Mouse (Mus musculus) gastrocnemius, postnatal 36 days (tissue): Measurements from ENCODE around the gene Arxes2. TPM values are rescaled to one million over a fixed set of nuclear protein-coding genes. Genes with fewer than 3 reads are reported as not detected.
"Not testable (repeated sequence)": the region's sequence is repeated elsewhere in the genome, so short reads cannot be mapped to it uniquely, and the experiment has no call there.

Experiments used
- DNase-seq, 2 experiments: peaks; one replicate each; pipeline ENCODE4 v3.0.0; 2022
- intact Hi-C: fragments of 180-260 bp; cut with DNase I; formaldehyde crosslinking; loops from one replicate; pipeline ENCODE4 v1.15.1; 2025
- long read RNA-seq, 2 experiments: library from polyadenylated mRNA; stranded (forward); transcript quantifications; one replicate each; pipeline ENCODE4 v2.0.0; 2021
- total RNA-seq, 2 experiments: library from RNA; stranded (reverse); gene quantifications; 2 replicates each; pipeline ENCODE4 v1.2.3; 2021

The Arxes2 gene
- 1 to 10 TPM in 1 of 2 experiments, under 1 TPM in 1; 0.33 to 1.0 TPM for total RNA-seq
- long read RNA-seq, experiment 1, partial matches to known transcripts = 0 of 1 reads
- long read RNA-seq, experiment 1, other reads (novel, unspliced or antisense) = 0 of 1 reads
- long read RNA-seq, experiment 2, partial matches to known transcripts = 0 of 1 reads
- long read RNA-seq, experiment 2, other reads (novel, unspliced or antisense) = 0 of 1 reads

DNA sequence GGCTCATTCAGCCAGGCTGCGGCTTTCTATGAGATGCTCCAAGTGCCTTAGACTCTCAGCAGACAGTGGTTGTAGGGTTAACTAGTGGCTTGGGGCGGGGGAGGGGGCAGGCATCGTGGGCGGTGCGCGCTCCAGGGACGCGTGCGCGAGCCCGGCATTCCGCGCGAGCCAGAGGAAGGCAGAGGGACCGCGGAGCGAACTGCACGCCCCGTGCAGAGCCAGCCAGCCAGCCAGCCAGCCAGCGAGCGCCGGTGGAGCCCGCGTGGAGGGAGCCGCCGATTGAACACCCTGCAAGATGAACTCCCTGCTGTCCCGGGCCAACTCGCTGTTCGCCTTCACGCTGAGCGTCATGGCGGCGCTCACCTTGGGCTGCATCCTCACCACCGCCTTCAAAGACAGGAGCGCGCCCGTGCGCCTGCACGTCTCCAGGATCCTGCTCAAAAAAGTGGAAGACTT is at the start of gene Arxes2:
TSS of gene Arxes2 (plus strand) at position 161 of the 456 bp plus-strand sequence.
- intact Hi-C loops, DNase-seq: not testable (repeated sequence)

GRCm38 (mm10) chrX:135948699-135949437 is 44.8 kb upstream of the Arxes2 start:
- intact Hi-C loops = no loop called here
- DNase-seq = no peak

DNA sequence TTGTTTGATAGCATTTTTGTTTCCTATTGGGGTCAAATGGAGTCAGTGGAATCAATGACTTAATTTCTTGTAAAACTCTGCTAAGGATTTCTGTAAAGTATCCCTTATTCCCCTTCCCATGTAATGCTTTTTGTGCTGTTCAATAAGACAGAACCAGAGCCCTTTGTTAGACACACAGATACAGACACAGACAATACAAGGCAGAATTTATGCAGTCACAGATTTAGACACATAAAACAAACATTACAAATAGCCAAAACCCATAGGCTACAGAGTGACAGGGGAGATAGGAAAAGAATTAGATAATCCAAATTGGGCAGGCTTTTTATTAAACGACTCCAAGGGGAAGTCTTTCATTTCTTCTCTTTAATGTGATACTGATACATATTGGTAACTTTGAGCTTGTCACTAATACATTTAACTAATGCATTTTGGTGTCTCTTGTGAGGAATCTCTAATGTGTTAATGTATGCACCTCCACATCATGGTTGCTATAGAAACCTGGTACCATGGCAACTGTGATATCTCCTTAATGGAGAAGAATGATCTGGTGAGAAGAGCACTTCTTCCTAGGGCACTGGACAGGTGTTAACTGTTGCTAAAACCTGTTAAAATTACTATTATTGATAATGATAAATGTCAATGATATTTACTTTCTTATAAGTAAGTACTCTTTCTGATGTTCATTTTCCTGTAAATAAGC is 36.5 kb upstream of the Arxes2 start:
- DNase-seq = no peak
- intact Hi-C loops = no loop called here

GRCm38 (mm10) chrX:135957691-135958081 is 35.9 kb upstream of the Arxes2 start:
- no peak for DNase-seq

DNA sequence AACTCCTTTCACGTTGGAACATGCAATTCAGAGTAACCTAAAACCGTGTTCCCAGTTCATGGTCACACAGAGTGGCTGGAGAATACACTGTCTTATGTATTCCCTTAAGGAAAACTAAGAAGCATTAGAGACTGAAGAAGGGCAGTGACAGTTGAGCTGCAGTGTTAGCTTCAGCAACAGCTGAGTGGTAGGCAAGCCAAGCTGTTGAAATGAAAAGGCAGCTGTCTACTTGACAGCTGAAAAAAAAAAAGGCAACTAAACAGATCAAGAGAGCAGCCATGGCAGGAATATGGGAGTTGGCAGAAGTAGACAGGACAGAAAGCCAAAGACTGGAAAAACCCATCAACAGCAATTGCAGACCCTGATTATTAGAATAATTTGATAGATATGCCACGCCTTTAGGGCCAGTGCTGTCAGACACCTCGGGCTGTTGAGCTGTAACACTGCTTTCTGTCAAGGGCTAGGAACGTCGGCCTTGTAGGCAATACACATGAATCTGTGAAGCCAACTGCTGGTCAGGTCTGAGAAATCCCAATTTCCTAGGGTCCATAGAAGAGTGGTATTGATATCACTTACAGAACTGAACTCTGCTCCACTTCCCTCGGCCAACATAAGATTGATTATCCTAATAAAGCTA is 34.9 kb upstream of the Arxes2 start:
- intact Hi-C loops = no loop called here
- no peak for DNase-seq

More at GRCm38 (mm10) chrX:135957691-135958081, 35.9 kb upstream of the Arxes2 start:
- intact Hi-C loops = no loop called here

DNA sequence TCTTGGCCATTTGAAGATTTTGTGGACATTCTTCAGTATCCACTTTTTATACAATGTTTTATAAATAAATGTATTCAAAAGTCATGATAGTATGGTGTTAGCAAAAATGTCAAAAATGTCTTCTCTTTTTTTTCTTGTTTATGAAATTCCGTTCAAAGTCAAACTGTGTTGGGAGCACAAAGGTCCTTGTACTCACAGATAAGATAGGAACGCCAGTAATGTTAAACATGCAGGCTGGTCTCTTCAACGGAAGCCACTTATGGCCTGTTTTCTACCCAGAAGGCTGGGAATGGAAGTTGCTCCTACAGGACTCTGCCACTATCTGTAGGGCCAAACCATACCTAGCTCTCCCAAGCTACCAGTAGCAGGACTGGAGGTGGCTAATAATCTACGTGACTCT is 34.1 kb upstream of the Arxes2 start:
- DNase-seq = no peak
- intact Hi-C loops = no loop called here

GRCm38 (mm10) chrX:135962342-135962741 is 31.3 kb upstream of the Arxes2 start:
- no peak for DNase-seq

DNA sequence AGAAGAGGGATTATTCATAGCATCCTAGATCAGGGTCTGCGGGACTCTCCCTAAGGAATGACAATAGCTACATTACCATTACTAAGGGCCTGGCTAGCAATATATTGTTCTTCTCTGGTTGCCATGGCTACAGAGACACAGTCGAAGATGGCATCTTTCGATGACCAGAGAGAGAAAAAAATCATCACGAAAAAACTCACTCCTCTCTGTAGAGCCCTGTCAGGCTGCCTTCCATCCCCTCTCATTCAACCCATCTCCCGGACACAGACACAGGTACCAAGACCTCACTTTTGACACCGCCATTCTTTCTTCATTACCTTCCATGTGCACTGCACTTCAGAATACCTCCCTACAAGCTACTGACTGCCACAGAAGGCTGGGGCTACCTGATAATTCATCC is 30.5 kb upstream of the Arxes2 start:
- DNase-seq = no peak
- intact Hi-C loops = loop anchor here (5.0 kb wide), 1 partner anchor 156 kb away; no protein-coding TSS in a partner anchor

More at GRCm38 (mm10) chrX:135962342-135962741, 31.3 kb upstream of the Arxes2 start:
- intact Hi-C loops = loop anchor here (5.0 kb wide), 1 partner anchor 155 kb away; no protein-coding TSS in a partner anchor

- intact Hi-C loops = loop anchor here (5.0 kb wide), 1 partner anchor 156 kb away; no protein-coding TSS in a partner anchor
- DNase-seq = no peak
These were observed 30.0 kb upstream of the Arxes2 start for GRCm38 (mm10) chrX:135963629-135964028.

- DNase-seq = no peak
- intact Hi-C loops = no loop called here
These were observed 19.8 kb upstream of the Arxes2 start for GRCm38 (mm10) chrX:135973597-135974423.

GRCm38 (mm10) chrX:135974424-135975225 is 19.0 kb upstream of the Arxes2 start:
- DNase-seq = no peak
- intact Hi-C loops = no loop called here

GRCm38 (mm10) chrX:135975226-135975552 is 18.4 kb upstream of the Arxes2 start:
- intact Hi-C loops = no loop called here
- peak; percentile 34 to 50 for DNase-seq

GRCm38 (mm10) chrX:135984539-135985260 is 8.9 kb upstream of the Arxes2 start:
- intact Hi-C loops = no loop called here
- DNase-seq = no peak

- DNase-seq = no peak
- intact Hi-C loops = no loop called here
These were observed 7.4 kb upstream of the Arxes2 start for GRCm38 (mm10) chrX:135986267-135986666.

GRCm38 (mm10) chrX:135990661-135991060 is 3.0 kb upstream of the Arxes2 start:
- DNase-seq = no peak
- intact Hi-C loops = no loop called here

DNA sequence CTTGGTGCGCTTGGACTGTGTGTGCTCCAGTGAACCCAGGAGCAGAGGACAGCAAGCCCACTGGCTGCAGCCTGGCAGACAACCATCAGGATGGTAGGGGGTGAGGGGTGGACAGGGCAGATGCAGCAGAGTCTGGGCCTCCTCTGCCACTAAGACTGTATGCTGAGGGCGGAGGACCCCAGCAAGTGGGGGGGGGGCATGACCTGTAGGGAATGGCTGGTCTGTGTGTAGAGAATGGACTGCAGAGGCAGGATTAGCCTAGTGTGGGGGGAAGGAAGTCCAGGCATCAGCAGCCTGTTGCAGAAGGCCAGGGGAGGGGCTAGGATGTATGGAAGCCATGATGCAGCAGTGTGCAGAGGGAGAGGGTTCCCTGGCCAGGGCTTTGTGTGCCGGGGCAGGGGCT is 431 bp upstream of the Arxes2 start:
- DNase-seq, intact Hi-C loops: not testable (repeated sequence)

- intact Hi-C loops = no loop called here
These were observed 13.7 kb downstream of the Arxes2 start for GRCm38 (mm10) chrX:136007199-136007843.

GRCm38 (mm10) chrX:136014392-136014791 is 20.8 kb downstream of the Arxes2 start:
- intact Hi-C loops = no loop called here
- no peak for DNase-seq

More at GRCm38 (mm10) chrX:136007199-136007843, 13.7 kb downstream of the Arxes2 start:
- DNase-seq = no peak
